Comparison of ENCODE assay signal across 13 mouse cellular contexts in the genomic region with DNA sequence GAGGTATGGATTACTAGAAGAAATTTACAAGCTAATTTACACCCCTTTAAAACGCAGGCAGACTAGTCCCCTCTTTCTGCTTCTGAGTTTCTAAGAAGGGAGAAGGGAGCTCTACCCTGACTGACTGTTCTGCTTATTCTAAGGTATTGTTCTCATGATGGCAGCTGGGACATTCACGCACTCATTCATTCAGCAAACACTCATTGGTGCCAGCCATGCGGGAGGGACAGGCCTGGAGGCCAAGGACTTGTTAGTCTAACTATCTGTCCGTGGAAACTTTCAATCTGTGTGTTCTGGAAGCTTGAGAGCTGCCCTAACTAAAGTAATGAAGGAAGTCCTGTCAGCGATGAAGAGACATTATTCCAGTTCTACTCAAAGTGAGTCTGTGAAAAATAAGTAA.
"Had no signal": no experiment of that assay in that cellular context is flagged by ENCODE, and none has a peak within 500 bp of the region (broad histone marks: within the 10 kb centered on the region; RNA-seq: fewer than 3 reads in every experiment).

No protein-coding gene starts in this region.

- DNase-seq: kidney, adult 18-20 months; kidney, postnatal 25 days had no signal

- H3K9ac ChIP-seq: kidney, embryonic 15.5 days; liver, embryonic 15.5 days; midbrain, embryonic 15.5 days; neural tube, embryonic 12.5 days had no signal

- H3K27me3 ChIP-seq: kidney, embryonic 15.5 days; liver, embryonic 15.5 days; megakaryocyte, embryonic 14.5 days; midbrain, embryonic 15.5 days; neural tube, embryonic 12.5 days had no signal

- H3K36me3 ChIP-seq: kidney, embryonic 15.5 days; limb, embryonic 10.5 days; liver, embryonic 15.5 days; midbrain, embryonic 15.5 days; neural tube, embryonic 12.5 days had no signal

- H3K4me2 ChIP-seq: kidney, embryonic 15.5 days; liver, embryonic 11.5 days; liver, embryonic 15.5 days; midbrain, embryonic 11.5 days; midbrain, embryonic 15.5 days; neural tube, embryonic 12.5 days had no signal

- H3K4me1 ChIP-seq: liver, embryonic 15.5 days; megakaryocyte, embryonic 14.5 days; midbrain, embryonic 15.5 days; neural tube, embryonic 12.5 days had no signal

- H3K9me3 ChIP-seq: kidney, embryonic 15.5 days; limb, embryonic 10.5 days; liver, embryonic 15.5 days; midbrain, embryonic 15.5 days; neural tube, embryonic 12.5 days had no signal

- H3K4me3 ChIP-seq: kidney, embryonic 15.5 days; left cerebral cortex, adult 2 months; limb, embryonic 10.5 days; liver, embryonic 15.5 days; megakaryocyte, embryonic 14.5 days; midbrain, embryonic 15.5 days; neural tube, embryonic 12.5 days had no signal

- H3K27ac ChIP-seq: kidney, embryonic 15.5 days; left cerebral cortex, adult 2 months; limb, embryonic 10.5 days; liver, embryonic 15.5 days; macrophage; midbrain, embryonic 15.5 days; neural tube, embryonic 12.5 days; stomach, postnatal 0 days had no signal

- ATAC-seq: midbrain, embryonic 15.5 days had no signal
